Mouse (Mus musculus) liver, embryonic 14.5 days (tissue): ENCODE measurements around the gene Zfp574.

Experiments used
- CTCF ChIP-seq: IDR thresholded peaks from 2 replicates; pipeline ENCODE4 v1.5.1; 2016; ENCODE audit warnings: antibody characterized with exemption, low read depth, control low read depth
- EP300 ChIP-seq: IDR thresholded peaks from 2 replicates; pipeline ENCODE4 v1.6.1; 2016; ENCODE audit warnings: antibody characterized with exemption, low read depth

DNA sequence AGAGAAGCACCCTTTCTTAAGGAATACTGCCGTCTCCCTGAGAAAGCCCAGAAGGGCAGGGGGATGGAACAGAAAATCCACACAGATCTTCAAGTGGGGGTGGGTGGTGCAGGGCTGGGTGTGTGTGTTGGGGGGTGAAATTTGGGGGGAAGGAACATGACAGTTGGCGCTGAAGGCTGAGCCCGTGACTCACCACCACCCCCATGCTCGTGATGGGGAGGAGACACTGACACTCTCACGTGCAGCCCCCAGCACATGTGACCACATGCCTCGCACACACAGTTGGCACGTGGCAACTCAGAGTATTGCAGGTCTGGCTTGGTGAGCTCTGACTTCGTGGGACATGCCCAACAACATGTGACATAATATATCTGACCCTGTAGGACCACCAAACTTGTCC is 1.6 kb downstream of the Zfp574 start:
- TF ChIP-seq CTCF (no peak), EP300 (no peak)
